Mouse (Mus musculus) left cerebral cortex, postnatal 14 days (tissue): ENCODE measurements at regions not wholly inside any gene's neighbourhood (a gene's known extent, or its start where the extent isn't known, plus 50 kb on each side); places are given as distances from the start of the nearest gene placed in this dataset.
A peak's percentile ranks its signal among the peaks of the same experiment; 100 is the strongest.

ENCODE experiments used
- DNase-seq, 2 experiments: peaks; one replicate each; pipeline ENCODE4 v3.0.0; 2021 to 2022; ENCODE audit warnings: low spot score in 2 of 2, mixed read lengths in 1 of 2
- intact Hi-C: fragments of 180-260 bp; cut with DNase I; formaldehyde crosslinking; loops from one replicate; pipeline ENCODE4 v1.15.1; 2025

- intact Hi-C loops: no loop called here
Observed at GRCm38 (mm10) chr6:107894296-107895090, 170.4 kb upstream of the Setmar start.

DNA sequence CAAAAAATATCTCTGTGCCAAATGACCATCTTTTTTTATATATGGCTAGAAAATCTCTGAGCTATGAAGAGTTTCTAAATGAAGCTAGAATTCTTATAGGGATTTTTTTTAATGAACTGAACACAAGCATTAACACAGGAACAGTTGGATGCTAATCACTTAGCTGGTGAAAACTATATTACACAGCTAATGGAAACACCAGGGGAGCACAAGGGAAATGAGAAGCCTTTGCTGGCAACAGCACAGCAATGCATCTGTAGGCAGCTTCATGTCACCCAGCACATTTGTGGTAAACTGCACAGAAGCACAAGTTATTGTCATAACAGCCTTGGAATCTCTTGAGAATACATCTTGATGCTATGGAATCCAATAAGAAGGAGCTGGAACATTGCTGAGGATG lies 154.3 kb upstream of the Setmar start:
- DNase-seq: no peak
- intact Hi-C loops: no loop called here

More at GRCm38 (mm10) chr6:107894296-107895090, 170.4 kb upstream of the Setmar start:
- DNase-seq: no peak

DNA sequence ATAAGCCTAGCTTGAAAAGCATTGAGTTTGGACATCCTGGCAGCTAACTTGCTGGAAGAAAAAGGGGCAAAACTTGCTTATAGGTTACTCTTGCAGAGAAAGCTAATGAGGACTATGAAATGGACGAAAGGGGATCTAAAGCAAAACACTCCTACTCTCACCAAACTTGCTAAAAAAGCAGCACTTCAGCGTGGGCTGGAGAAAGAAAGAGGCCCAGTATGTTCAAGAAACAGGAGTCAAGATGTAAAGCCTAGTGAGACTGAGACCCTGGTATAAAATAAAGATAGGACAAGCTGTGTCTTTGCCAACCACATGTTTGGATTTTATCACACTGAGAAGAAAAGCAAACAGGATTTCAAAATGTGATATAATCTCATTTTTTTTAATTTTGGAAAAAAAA lies 153.5 kb upstream of the Setmar start:
- intact Hi-C loops: no loop called here
- peak in 1 of 2 experiments; percentile 18 for DNase-seq

GRCm38 (mm10) chr6:107923528-107924199 lies 141.2 kb upstream of the Setmar start:
- no peak for DNase-seq
- intact Hi-C loops: no loop called here

- DNase-seq: no peak
- intact Hi-C loops: no loop called here
Observed at GRCm38 (mm10) chr6:107924200-107924735, 140.6 kb upstream of the Setmar start.

DNA sequence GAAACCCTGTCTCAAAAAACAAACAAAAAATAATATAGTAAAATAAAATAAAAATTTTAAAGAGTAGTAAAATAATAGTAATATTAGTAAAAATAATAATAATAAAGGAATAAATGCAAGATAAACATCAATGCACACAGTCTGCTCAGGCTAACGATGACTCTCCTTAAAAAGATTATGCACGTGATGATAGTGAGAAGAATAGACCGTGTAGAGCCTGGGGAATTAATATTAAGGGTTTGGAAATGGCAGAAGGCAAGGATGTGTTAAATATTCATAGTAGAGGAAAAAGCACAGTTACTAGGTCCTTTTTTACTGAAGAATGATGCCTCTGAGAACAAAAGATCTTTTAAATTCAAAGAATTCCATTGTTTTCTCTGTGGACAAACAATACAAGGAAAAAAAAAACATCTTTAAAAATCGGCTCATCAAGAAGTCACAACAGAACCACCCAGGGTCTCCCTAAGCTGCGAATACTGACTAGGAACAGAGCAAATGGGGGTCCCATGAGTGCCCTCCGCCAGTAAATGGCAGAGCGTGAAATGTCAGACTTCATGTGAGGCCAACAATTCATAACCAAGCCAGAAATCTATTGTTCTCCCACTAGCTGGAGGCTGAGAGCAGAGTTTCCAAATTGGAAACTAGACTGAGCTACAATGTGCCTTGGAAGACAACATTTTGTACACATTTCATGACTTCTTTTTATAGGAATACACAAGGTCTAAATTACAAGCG lies 134.2 kb upstream of the Setmar start:
- no peak for DNase-seq
- intact Hi-C loops: no loop called here

GRCm38 (mm10) chr6:107931174-107931557 lies 133.7 kb upstream of the Setmar start:
- intact Hi-C loops: no loop called here
- DNase-seq: no peak

GRCm38 (mm10) chr6:107936075-107936635 lies 128.7 kb upstream of the Setmar start:
- intact Hi-C loops: loop anchor here (5.0 kb wide), 1 partner anchor 81 kb away; no protein-coding TSS in a partner anchor
- DNase-seq: peak; percentile 20 to 54

GRCm38 (mm10) chr6:107968694-107969093 lies 96.2 kb upstream of the Setmar start:
- no peak for DNase-seq
- intact Hi-C loops: no loop called here

GRCm38 (mm10) chr6:107998921-107999690 lies 65.7 kb upstream of the Setmar start:
- intact Hi-C loops: no loop called here
- no peak for DNase-seq

DNA sequence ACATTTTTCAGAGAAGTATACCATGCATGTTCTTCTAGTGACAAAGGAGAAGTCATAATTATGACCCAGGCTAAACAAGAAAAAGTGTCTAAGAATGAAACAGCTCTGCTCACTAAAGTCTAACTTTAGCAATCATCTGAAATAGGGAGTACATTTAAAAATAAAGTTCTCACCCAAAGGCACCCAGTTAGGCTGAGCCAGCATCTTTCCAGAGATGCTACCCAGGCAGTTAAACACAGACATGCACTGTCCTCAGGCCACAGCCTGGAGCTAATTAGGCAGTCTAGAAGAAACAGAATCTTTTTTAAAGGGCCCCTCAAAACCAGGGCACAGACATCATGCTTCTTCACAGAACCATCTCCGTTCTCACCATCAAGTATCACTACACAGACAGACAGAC lies 61.6 kb upstream of the Setmar start:
- intact Hi-C loops: no loop called here
- DNase-seq: peak; percentile 8 to 14

GRCm38 (mm10) chr6:108008323-108008722 lies 56.5 kb upstream of the Setmar start:
- intact Hi-C loops: no loop called here
- no peak for DNase-seq
